Mouse (Mus musculus) ovary, postnatal 36 days (tissue): Measurements from ENCODE around the gene Nudt22.

Source experiments
- DNase-seq: peaks from one replicate; pipeline ENCODE4 v3.0.0; 2022; ENCODE audit warnings: low spot score, mixed read lengths

The Nudt22 gene

DNA sequence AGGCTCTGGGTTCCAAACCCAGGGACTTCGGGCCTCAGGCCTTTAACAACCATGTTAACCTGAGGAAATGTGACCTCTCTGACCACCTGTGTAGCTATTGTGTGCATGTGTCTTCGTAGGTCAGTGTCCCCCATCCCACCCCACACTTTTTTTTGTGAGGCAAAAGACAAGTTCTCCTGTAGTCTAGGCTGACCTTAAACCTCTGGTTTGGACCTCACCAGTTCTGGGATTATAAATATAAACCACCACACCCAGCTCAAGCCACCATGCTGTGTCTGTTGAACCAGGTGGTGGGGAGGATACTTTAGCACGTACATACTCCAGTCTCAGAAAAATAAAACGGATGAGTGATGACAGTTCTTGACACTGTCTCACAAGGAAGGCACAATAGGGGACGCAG lies 46.0 kb downstream of the Nudt22 start:
- DNase-seq: no peak

DNA sequence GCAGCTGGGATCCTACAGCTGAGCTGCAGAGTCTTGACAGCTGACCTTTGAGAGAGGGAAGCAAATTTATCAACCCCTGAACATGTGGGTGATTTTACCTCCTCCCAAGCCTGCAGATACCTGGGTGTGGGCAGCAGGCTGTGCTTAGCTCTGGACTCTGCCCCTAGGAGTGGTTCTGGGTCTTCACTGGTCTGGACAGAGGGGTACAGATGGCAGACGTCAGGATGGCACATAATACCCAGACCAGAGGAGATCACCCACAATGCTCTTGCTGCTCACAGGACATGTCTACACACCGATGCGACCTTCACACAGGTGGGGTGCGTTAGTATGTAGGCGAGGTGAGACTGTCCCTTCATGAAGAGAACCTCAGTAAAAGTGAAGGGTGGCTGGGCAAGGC lies 46.4 kb downstream of the Nudt22 start:
- no peak for DNase-seq

DNA sequence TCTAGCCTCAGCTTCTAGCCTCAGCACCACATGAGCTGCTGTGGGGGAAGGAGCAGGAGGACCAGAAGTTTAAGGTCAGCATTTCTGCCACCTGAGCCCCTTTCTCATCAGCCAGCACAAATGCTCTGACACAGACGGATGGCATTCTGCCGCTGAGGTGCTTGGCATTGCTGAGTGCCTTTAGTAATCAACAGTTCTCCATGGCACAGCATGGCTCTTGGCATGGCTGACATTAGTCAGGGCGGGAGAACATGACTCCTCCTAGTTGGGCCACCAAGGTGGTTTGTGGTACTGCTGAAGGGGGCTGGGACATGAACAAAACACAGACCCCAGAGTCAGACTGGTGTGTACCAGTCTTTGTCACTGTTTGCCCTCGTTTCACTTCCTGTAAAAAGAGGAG lies 47.7 kb downstream of the Nudt22 start:
- no peak for DNase-seq

DNA sequence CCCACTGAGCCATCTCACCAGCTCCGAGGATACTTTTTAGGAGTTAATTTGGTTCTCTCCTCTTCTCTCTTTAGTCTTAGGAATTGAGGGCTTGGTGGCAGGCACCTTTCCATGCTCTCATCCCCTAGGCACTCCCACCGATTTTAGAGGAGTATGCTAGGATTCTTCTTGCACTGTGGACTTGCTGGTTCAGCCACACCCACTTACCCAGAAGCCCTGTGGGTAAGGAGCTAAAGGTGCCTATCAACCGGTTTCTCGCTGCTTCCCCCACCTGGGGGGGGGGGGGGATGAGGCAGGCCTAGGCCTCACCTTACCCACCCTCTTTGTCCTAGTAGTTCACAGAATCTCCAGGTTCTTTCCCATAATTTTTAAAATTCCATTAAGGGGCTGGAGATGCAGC lies 48.2 kb downstream of the Nudt22 start:
- DNase-seq: no peak

DNA sequence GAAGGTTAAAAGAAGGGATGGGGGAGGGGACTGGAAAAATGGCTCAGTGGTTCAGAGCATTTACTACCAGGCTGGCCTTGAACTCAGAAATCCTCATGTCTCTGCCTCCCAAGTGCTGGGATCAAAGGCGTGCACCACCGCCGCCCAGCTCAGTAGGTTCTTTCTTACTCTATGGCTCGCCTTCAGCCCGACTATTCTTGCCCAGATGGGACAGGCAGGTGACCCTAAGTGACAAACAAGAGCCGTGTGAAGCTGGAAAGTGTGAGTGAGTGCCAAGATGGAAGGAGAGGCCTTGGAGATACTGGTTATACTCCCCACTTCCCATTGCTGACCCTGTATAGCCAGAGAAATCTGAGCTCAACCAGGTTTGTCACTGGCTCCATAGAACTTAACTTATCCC lies 52.2 kb downstream of the Nudt22 start:
- no peak for DNase-seq
